Comparison of ENCODE assay signal across 9 mouse cellular contexts in the genomic region with DNA sequence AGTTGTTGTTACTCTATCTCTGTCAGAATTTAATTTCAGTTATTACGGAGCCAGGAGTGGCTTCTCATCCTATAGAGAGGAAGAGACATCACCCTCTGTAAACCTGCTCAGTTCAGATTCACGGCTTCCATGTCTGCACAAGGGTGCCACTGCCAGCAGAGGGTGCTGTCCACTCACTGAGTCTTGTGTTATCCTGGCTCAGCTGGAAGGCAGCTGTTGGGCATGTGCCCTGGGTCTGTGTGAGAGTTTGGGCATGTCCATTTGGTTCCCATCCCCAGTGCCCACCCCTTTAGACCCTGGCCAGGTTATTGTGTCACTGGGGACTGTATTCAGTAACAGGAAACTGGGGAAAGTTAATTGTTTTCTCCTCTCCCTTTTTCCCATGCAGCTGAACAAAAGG. TPM values are rescaled to one million over a fixed set of nuclear protein-coding genes. Genes with fewer than 3 reads are reported as not detected.
DNase-seq lines count a peak whose midpoint lies in the region; ATAC-seq and TF ChIP-seq lines count a peak whose summit lies in the region.
"Had no signal": no experiment of that assay in that cellular context is flagged by ENCODE, and none has a peak within 500 bp of the region (broad histone marks: within the 10 kb centered on the region; RNA-seq: fewer than 3 reads in every experiment).

No protein-coding gene starts in this region.

- WGBS in embryonic facial prominence, embryonic 14.5 days: 32% methylated on average over 2 of the region's 2 CpGs
- 32% methylated on average over 2 of the region's 2 CpGs for WGBS in heart, embryonic 16.5 days
- 22% methylated on average over 2 of the region's 2 CpGs for WGBS in lung, adult 2 months

- TF ChIP-seq POLR2A in lung, adult 2 months (IDR thresholded peaks at IDR 0.05; ENCODE audit: borderline replicate concordance, extremely low read depth, low read depth, low read length): peak; percentile 13; the same call in 1 of the 2 replicates

- 0 out of 2 replicates have a peak, but pooled peaks cover 5% of the 10 kb centered on the region for H3K36me3 ChIP-seq in embryonic facial prominence, embryonic 14.5 days (ENCODE audit: control insufficient read depth, insufficient read depth, low read length)
- H3K36me3 ChIP-seq in heart, embryonic 16.5 days (ENCODE audit: control insufficient read depth, insufficient read depth): peaks cover 5% of the 10 kb centered on the region

- no peaks in the 10 kb centered on the region for H3K27me3 ChIP-seq in embryonic facial prominence, embryonic 14.5 days (replicated peaks; ENCODE audit: control insufficient read depth, insufficient read depth, low read length)
- H3K27me3 ChIP-seq in heart, embryonic 16.5 days (ENCODE audit: control insufficient read depth, insufficient read depth, low read length): no peaks in the 10 kb centered on the region

- peak; percentile 89 for ATAC-seq in embryonic facial prominence, embryonic 14.5 days (ENCODE audit: low read depth)
- peak; percentile 45; the same call in 1 of the 2 replicates for ATAC-seq in heart, embryonic 16.5 days (replicated peaks; ENCODE audit: extremely low read depth, insufficient read depth, low FRiP score)

- no peak overlapping the region for H3K27ac ChIP-seq in embryonic facial prominence, embryonic 14.5 days (replicated peaks; ENCODE audit: low read depth, low read length)
- 0 out of 2 replicates have a peak overlapping the region, but pooled peaks have one; percentile 37 for H3K27ac ChIP-seq in heart, embryonic 16.5 days (ENCODE audit: low read length)
- H3K27ac ChIP-seq: macrophage had no signal

- H3K9me3 ChIP-seq in embryonic facial prominence, embryonic 14.5 days (ENCODE audit: control insufficient read depth, low read length): no peaks in the 10 kb centered on the region
- no peaks in the 10 kb centered on the region for H3K9me3 ChIP-seq in heart, embryonic 16.5 days (replicated peaks; ENCODE audit: control insufficient read depth, low read length)

- no peak overlapping the region for H3K4me3 ChIP-seq in embryonic facial prominence, embryonic 14.5 days (ENCODE audit: low read depth, low read length)
- H3K4me3 ChIP-seq in heart, embryonic 16.5 days (ENCODE audit: low read length): no peak overlapping the region
- H3K4me3 ChIP-seq in lung, adult 2 months (replicated peaks; ENCODE audit: extremely low read depth, low read depth, low read length): no peak overlapping the region

- H3K9ac ChIP-seq in embryonic facial prominence, embryonic 14.5 days (ENCODE audit: low read depth, low read length): no peak overlapping the region
- H3K9ac ChIP-seq in heart, embryonic 16.5 days (ENCODE audit: low read length): no peak overlapping the region

- DNase-seq in CD8-positive naive resting alpha-beta T cell, adult 2 months (ENCODE audit: low read depth in 2 of 2, low spot score in 2 of 2): peak; percentile 59 to 78
- peak; percentile 89 for DNase-seq in adrenal gland, postnatal 14 days
- DNase-seq in embryonic facial prominence, embryonic 14.5 days (ENCODE audit: low spot score): peak; percentile 87
- peak; percentile 76 for DNase-seq in layer of hippocampus, adult 11-12 months (ENCODE audit: low spot score)
- peak; percentile 77 for DNase-seq in lung, adult 2 months
- peak; percentile 82 for DNase-seq in retina, embryonic 14.5 days (ENCODE audit: low spot score)
- peak; percentile 80 for DNase-seq in thymus, postnatal 25 days

- no peaks in the 10 kb centered on the region for H3K4me1 ChIP-seq in embryonic facial prominence, embryonic 14.5 days (ENCODE audit: control insufficient read depth, insufficient read depth, low read length)
- peaks cover 2% of the 10 kb centered on the region; the same call in 1 of the 2 replicates for H3K4me1 ChIP-seq in heart, embryonic 16.5 days (ENCODE audit: control insufficient read depth, insufficient read depth, low read length)
- no peaks in the 10 kb centered on the region; the same call in 1 of the 2 replicates for H3K4me1 ChIP-seq in lung, adult 2 months (ENCODE audit: control insufficient read depth, insufficient read depth, low read length)

- no peak overlapping the region for H3K4me2 ChIP-seq in embryonic facial prominence, embryonic 14.5 days (ENCODE audit: low read depth, low read length)
- H3K4me2 ChIP-seq in heart, embryonic 16.5 days (ENCODE audit: low read depth, low read length): no peak overlapping the region

- peak; percentile 100 for TF ChIP-seq CTCF in lung, adult 2 months (IDR thresholded peaks at IDR 0.05; ENCODE audit: insufficient read depth, low read length)

RNA-seq across cellular contexts. Expression of gene Srr, which starts 55.7 kb away (rescaled TPM):
- total RNA-seq in adrenal gland, postnatal 14 days (2021): 50.6 and 51.5 TPM in 2 replicates
- polyA plus RNA-seq in embryonic facial prominence, embryonic 14.5 days (2014; fragmentation: Nextera tagmentation; extraction: Ambion mirVana): 30.4 and 36.3 TPM in 2 replicates
- polyA plus RNA-seq in heart, embryonic 16.5 days (2015; fragmentation: Nextera tagmentation; extraction: Ambion mirVana): 20.3 and 22.2 TPM in 2 replicates
- polyA plus RNA-seq in lung, adult 2 months (2012; rRNA removed): 5.0 and 11.4 TPM in 2 replicates

RNA-seq across cellular contexts. Expression of gene Smg6, which starts 55.8 kb away (rescaled TPM):
- total RNA-seq in adrenal gland, postnatal 14 days (2021): 21.9 and 23.1 TPM in 2 replicates
- polyA plus RNA-seq in embryonic facial prominence, embryonic 14.5 days (2014; fragmentation: Nextera tagmentation; extraction: Ambion mirVana): 12.8 and 13.6 TPM in 2 replicates
- polyA plus RNA-seq in heart, embryonic 16.5 days (2015; fragmentation: Nextera tagmentation; extraction: Ambion mirVana): 11.2 and 11.4 TPM in 2 replicates
- 35.8 and 40.8 TPM in 2 replicates for polyA plus RNA-seq in lung, adult 2 months (2012; rRNA removed)
